Mouse (Mus musculus): ENCODE measurements at regions not wholly inside any gene's neighbourhood (a gene's known extent, or its start where the extent isn't known, plus 50 kb on each side); places are given as distances from the start of the nearest gene placed in this dataset.

- no peak overlapping the region for H3K4me3 ChIP-seq (replicated peaks; ENCODE audit: low read length)
- WGBS = 90% methylated on average over 5 of the region's 5 CpGs
- DNase-seq (ENCODE audit: low spot score) (no peak), ATAC-seq (ENCODE audit: low FRiP score) (no peak)
- H3K36me3 ChIP-seq (replicated peaks; ENCODE audit: control insufficient read depth, insufficient read depth) = no peaks in the 10 kb centered on the region
- no peaks in the 10 kb centered on the region for H3K9me3 ChIP-seq (ENCODE audit: control insufficient read depth, low read length)
- H3K9ac ChIP-seq = no peak overlapping the region
- H3K4me1 ChIP-seq (replicated peaks; ENCODE audit: control insufficient read depth, insufficient read depth, low read length) = peaks cover 5% of the 10 kb centered on the region; the same call in 1 of the 2 replicates
- no peak overlapping the region for H3K4me2 ChIP-seq (replicated peaks)
- H3K27ac ChIP-seq = no peak overlapping the region
- H3K27me3 ChIP-seq (ENCODE audit: control insufficient read depth, insufficient read depth, low read length) = no peaks in the 10 kb centered on the region
Measured at GRCm38 (mm10) chr1:60665329-60665728, 51.3 kb upstream of the Cd28 start.

GRCm38 (mm10) chr1:60662301-60662986, 54.2 kb upstream of the Cd28 start:
- Histone ChIP-seq H3K4me3 (replicated peaks; ENCODE audit: low read length) (no peak overlapping the region), H3K27ac (no peak overlapping the region), H3K4me1 (replicated peaks; ENCODE audit: control insufficient read depth, insufficient read depth, low read length) (0 out of 2 replicates have a peak, but pooled peaks cover 5% of the 10 kb centered on the region), H3K9ac (no peak overlapping the region), H3K4me2 (replicated peaks) (no peak overlapping the region), H3K27me3 (ENCODE audit: control insufficient read depth, insufficient read depth, low read length) (no peaks in the 10 kb centered on the region), H3K9me3 (ENCODE audit: control insufficient read depth, low read length) (no peaks in the 10 kb centered on the region), H3K36me3 (replicated peaks; ENCODE audit: control insufficient read depth, insufficient read depth) (no peaks in the 10 kb centered on the region)
- DNase-seq (ENCODE audit: low spot score) (no peak), ATAC-seq (ENCODE audit: low FRiP score) (no peak)
- 65% methylated on average over 9 of the region's 9 CpGs for WGBS

DNA sequence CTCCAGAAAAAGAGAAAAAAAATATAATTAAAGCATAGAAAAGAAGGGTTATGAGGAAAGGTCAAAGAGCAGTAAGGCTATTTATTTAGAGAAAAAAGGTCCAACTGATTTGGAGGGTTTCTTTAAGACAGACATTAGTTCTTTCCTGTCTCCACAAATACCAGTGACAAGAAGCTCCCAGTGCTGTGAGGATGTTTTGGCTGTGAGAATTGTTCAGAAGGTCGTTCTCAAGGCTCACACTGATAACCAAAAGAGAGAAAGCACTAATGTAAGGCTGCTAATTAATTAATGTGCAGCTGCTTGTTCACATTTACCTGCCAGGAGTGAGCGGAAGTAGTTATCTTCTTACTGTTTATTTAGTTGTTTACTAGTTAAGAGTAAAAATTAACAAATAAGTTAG, 54.7 kb upstream of the Cd28 start:
- Histone ChIP-seq H3K36me3 (replicated peaks; ENCODE audit: control insufficient read depth, insufficient read depth) (no peaks in the 10 kb centered on the region), H3K9ac (no peak overlapping the region), H3K27ac (no peak overlapping the region), H3K4me1 (replicated peaks; ENCODE audit: control insufficient read depth, insufficient read depth, low read length) (0 out of 2 replicates have a peak, but pooled peaks cover 5% of the 10 kb centered on the region), H3K4me2 (replicated peaks) (no peak overlapping the region), H3K27me3 (ENCODE audit: control insufficient read depth, insufficient read depth, low read length) (no peaks in the 10 kb centered on the region), H3K4me3 (replicated peaks; ENCODE audit: low read length) (no peak overlapping the region), H3K9me3 (ENCODE audit: control insufficient read depth, low read length) (no peaks in the 10 kb centered on the region)
- WGBS = 70% methylated on average over 2 of the region's 2 CpGs
- no peak for DNase-seq (ENCODE audit: low spot score)
- ATAC-seq (ENCODE audit: low FRiP score) = no peak

DNA sequence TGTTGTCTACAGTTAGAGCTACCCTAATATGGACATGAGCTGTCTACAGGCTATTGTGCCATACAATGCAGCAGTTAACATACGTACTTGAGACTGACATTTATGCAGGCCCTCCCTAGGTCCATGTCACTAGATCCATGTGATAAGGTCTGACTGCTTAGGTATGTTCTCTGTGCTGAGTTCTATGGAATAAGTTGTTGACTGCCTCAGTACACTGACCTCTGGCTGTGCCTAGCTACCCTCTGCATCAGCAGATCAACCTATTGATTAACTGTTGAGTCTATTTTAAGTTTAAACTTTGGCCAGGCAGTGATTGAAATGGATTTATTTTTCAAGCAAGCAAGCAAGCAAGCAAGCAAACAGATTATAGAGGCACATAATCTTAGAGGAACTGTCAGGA, 57.0 kb upstream of the Cd28 start:
- DNase-seq (ENCODE audit: low spot score) (no peak), ATAC-seq (ENCODE audit: low FRiP score) (no peak)
- Histone ChIP-seq H3K4me2 (replicated peaks) (no peak overlapping the region), H3K4me1 (replicated peaks; ENCODE audit: control insufficient read depth, insufficient read depth, low read length) (0 out of 2 replicates have a peak, but pooled peaks cover 5% of the 10 kb centered on the region), H3K9me3 (ENCODE audit: control insufficient read depth, low read length) (no peaks in the 10 kb centered on the region), H3K27me3 (ENCODE audit: control insufficient read depth, insufficient read depth, low read length) (no peaks in the 10 kb centered on the region), H3K36me3 (replicated peaks; ENCODE audit: control insufficient read depth, insufficient read depth) (no peaks in the 10 kb centered on the region), H3K4me3 (replicated peaks; ENCODE audit: low read length) (no peak overlapping the region), H3K27ac (no peak overlapping the region), H3K9ac (no peak overlapping the region)
- WGBS = 80% methylated on average over 1 of the region's 1 CpGs

DNA sequence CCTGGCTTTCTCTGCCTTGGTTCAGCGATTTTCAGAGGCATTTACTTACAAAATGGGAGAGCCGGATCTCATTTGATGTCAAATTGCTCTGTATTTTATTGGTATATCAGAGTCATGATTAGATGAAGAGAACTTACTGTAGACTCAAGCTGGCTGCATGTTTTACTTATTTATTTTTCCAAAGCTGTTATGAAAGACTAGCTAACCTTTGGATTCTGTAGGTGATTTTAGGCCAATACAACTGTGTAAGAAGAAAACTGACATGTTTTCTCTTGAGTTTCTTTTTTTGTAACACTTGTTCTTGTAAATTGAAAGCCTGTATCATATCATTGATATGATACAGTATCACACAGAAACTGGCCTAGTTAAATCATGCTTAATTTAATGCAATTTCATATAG, 57.6 kb upstream of the Cd28 start:
- Histone ChIP-seq H3K9me3 (ENCODE audit: control insufficient read depth, low read length) (no peaks in the 10 kb centered on the region), H3K4me1 (replicated peaks; ENCODE audit: control insufficient read depth, insufficient read depth, low read length) (0 out of 2 replicates have a peak, but pooled peaks cover 5% of the 10 kb centered on the region), H3K4me2 (replicated peaks) (no peak overlapping the region), H3K9ac (no peak overlapping the region), H3K27me3 (ENCODE audit: control insufficient read depth, insufficient read depth, low read length) (no peaks in the 10 kb centered on the region), H3K27ac (no peak overlapping the region), H3K36me3 (replicated peaks; ENCODE audit: control insufficient read depth, insufficient read depth) (no peaks in the 10 kb centered on the region), H3K4me3 (replicated peaks; ENCODE audit: low read length) (no peak overlapping the region)
- ATAC-seq (ENCODE audit: low FRiP score) = no peak
- DNase-seq (ENCODE audit: low spot score) = no peak
- WGBS = 77% methylated on average over 2 of the region's 2 CpGs

GRCm38 (mm10) chr1:60658383-60658782, 58.2 kb upstream of the Cd28 start:
- Histone ChIP-seq H3K9ac (no peak overlapping the region), H3K27me3 (ENCODE audit: control insufficient read depth, insufficient read depth, low read length) (no peaks in the 10 kb centered on the region), H3K4me2 (replicated peaks) (no peak overlapping the region), H3K36me3 (replicated peaks; ENCODE audit: control insufficient read depth, insufficient read depth) (no peaks in the 10 kb centered on the region), H3K9me3 (ENCODE audit: control insufficient read depth, low read length) (no peaks in the 10 kb centered on the region), H3K4me1 (replicated peaks; ENCODE audit: control insufficient read depth, insufficient read depth, low read length) (0 out of 2 replicates have a peak, but pooled peaks cover 5% of the 10 kb centered on the region), H3K27ac (no peak overlapping the region), H3K4me3 (replicated peaks; ENCODE audit: low read length) (no peak overlapping the region)
- DNase-seq (ENCODE audit: low spot score) (no peak), ATAC-seq (ENCODE audit: low FRiP score) (no peak)
- WGBS = 90% methylated on average over 4 of the region's 4 CpGs

DNA sequence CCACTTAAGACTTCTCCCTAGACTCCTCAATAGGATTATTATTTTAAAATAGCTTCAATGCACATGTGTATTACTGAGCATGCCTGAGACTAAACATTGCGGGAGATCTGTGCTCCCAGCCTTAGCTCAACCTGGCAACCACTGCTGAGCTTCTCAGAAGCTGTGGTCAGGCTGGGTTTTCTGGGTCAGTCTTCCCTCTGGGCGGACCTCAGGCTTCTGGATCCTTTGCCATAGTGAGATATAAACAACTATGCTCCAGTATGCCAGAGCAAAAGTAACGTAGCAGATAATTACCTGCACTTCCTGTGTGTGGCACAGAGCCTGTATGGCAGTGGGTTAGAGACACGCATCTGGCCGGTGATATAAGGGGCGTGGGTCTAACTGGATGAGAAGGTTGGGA, 59.1 kb upstream of the Cd28 start:
- 87% methylated on average over 6 of the region's 6 CpGs for WGBS

GRCm38 (mm10) chr1:60656976-60657375, 59.6 kb upstream of the Cd28 start:
- no peaks in the 10 kb centered on the region for H3K27me3 ChIP-seq (ENCODE audit: control insufficient read depth, insufficient read depth, low read length)
- no peaks in the 10 kb centered on the region for H3K9me3 ChIP-seq (ENCODE audit: control insufficient read depth, low read length)
- H3K4me3 ChIP-seq (replicated peaks; ENCODE audit: low read length) = no peak overlapping the region
- no peak overlapping the region for H3K4me2 ChIP-seq (replicated peaks)
- no peaks in the 10 kb centered on the region for H3K36me3 ChIP-seq (replicated peaks; ENCODE audit: control insufficient read depth, insufficient read depth)
- H3K9ac ChIP-seq = no peak overlapping the region
- H3K27ac ChIP-seq = no peak overlapping the region
- WGBS = 85% methylated on average over 4 of the region's 4 CpGs
- ATAC-seq (ENCODE audit: low FRiP score) (no peak), DNase-seq (ENCODE audit: low spot score) (no peak)
- H3K4me1 ChIP-seq (replicated peaks; ENCODE audit: control insufficient read depth, insufficient read depth, low read length) = 0 out of 2 replicates have a peak, but pooled peaks cover 5% of the 10 kb centered on the region

More for the DNA sequence above, 59.1 kb upstream of the Cd28 start:
- DNase-seq (ENCODE audit: low spot score) = no peak
- no peaks in the 10 kb centered on the region for H3K36me3 ChIP-seq (replicated peaks; ENCODE audit: control insufficient read depth, insufficient read depth)
- H3K4me3 ChIP-seq (replicated peaks; ENCODE audit: low read length) = no peak overlapping the region
- no peak overlapping the region for H3K27ac ChIP-seq
- 0 out of 2 replicates have a peak, but pooled peaks cover 5% of the 10 kb centered on the region for H3K4me1 ChIP-seq (replicated peaks; ENCODE audit: control insufficient read depth, insufficient read depth, low read length)
- H3K9ac ChIP-seq = no peak overlapping the region
- no peaks in the 10 kb centered on the region for H3K9me3 ChIP-seq (ENCODE audit: control insufficient read depth, low read length)
- no peak for ATAC-seq (ENCODE audit: low FRiP score)
- H3K4me2 ChIP-seq (replicated peaks) = no peak overlapping the region
- no peaks in the 10 kb centered on the region for H3K27me3 ChIP-seq (ENCODE audit: control insufficient read depth, insufficient read depth, low read length)

- H3K36me3 ChIP-seq (replicated peaks; ENCODE audit: control insufficient read depth, insufficient read depth) = no peaks in the 10 kb centered on the region
- H3K4me3 ChIP-seq (replicated peaks; ENCODE audit: low read length) = no peak overlapping the region
- DNase-seq (ENCODE audit: low spot score) (no peak), ATAC-seq (ENCODE audit: low FRiP score) (no peak)
- 83% methylated on average over 6 of the region's 6 CpGs for WGBS
- 0 out of 2 replicates have a peak, but pooled peaks cover 5% of the 10 kb centered on the region for H3K4me1 ChIP-seq (replicated peaks; ENCODE audit: control insufficient read depth, insufficient read depth, low read length)
- H3K27me3 ChIP-seq (ENCODE audit: control insufficient read depth, insufficient read depth, low read length) = no peaks in the 10 kb centered on the region
- no peak overlapping the region for H3K27ac ChIP-seq
- H3K4me2 ChIP-seq (replicated peaks) = no peak overlapping the region
- H3K9me3 ChIP-seq (ENCODE audit: control insufficient read depth, low read length) = no peaks in the 10 kb centered on the region
- H3K9ac ChIP-seq = no peak overlapping the region
Measured at GRCm38 (mm10) chr1:60655691-60656595, 60.7 kb upstream of the Cd28 start.

Data from hindbrain, embryonic 14.5 days (tissue).